Mouse (Mus musculus) heart, embryonic 16.5 days (tissue): ENCODE measurements at regions not wholly inside any gene's neighbourhood (a gene's known extent, or its start where the extent isn't known, plus 50 kb on each side); places are given as distances from the start of the nearest gene placed in this dataset.

Experiments
- ATAC-seq: fragments of 200-750 bp; cut with Nextera tagmentation; replicated peaks from 2 replicates; pipeline ENCODE4 v1.8.0; 2017; ENCODE audit warnings: moderate number of reproducible peaks; ENCODE audit not compliant: insufficient read depth, low FRiP score; ENCODE audit errors: extremely low read depth
- H3K27ac ChIP-seq: fragments of 300-500 bp; sonication (generic); 2 replicates; pipeline ENCODE4 v1.5.1; 2014; ENCODE audit warnings: mild to moderate bottlenecking, low read length, control low read depth, moderate library complexity
- H3K27me3 ChIP-seq: fragments of 300-500 bp; sonication (generic); 2 replicates; pipeline ENCODE4 v1.6.1; 2014; ENCODE audit warnings: low read length, mixed read lengths; ENCODE audit not compliant: control insufficient read depth, insufficient read depth
- H3K36me3 ChIP-seq: fragments of 300-500 bp; sonication (generic); 2 replicates; pipeline ENCODE4 v1.6.1; 2014; ENCODE audit not compliant: control insufficient read depth, insufficient read depth
- H3K4me1 ChIP-seq: fragments of 300-500 bp; sonication (generic); 2 replicates; pipeline ENCODE4 v1.6.1; 2014; ENCODE audit warnings: low read length, mixed read lengths; ENCODE audit not compliant: control insufficient read depth, insufficient read depth
- H3K4me2 ChIP-seq: fragments of 300-500 bp; sonication (generic); 2 replicates; pipeline ENCODE4 v1.6.1; 2014; ENCODE audit warnings: low read depth, mild to moderate bottlenecking, control low read depth, low read length
- H3K4me3 ChIP-seq: fragments of 300-500 bp; sonication (generic); 2 replicates; pipeline ENCODE4 v1.5.1; 2014; ENCODE audit warnings: mild to moderate bottlenecking, control low read depth, low read length
- H3K9ac ChIP-seq: fragments of 300-500 bp; sonication (generic); 2 replicates; pipeline ENCODE4 v1.6.1; 2014; ENCODE audit warnings: low read length, control low read depth
- H3K9me3 ChIP-seq: fragments of 300-500 bp; sonication (generic); replicated peaks from 2 replicates; pipeline ENCODE4 v1.6.1; 2016; ENCODE audit warnings: low read length; ENCODE audit not compliant: control insufficient read depth
- WGBS: fragments of 180-500 bp; shearing (Covaris S2); extraction: QIAGEN DNeasy Blood & Tissue Kit; methylation state at CpG from one replicate; pipeline ENCODE4 v1.1.7; 2014; 5-methylcytosine and 5-hydroxymethylcytosine counted together

DNA sequence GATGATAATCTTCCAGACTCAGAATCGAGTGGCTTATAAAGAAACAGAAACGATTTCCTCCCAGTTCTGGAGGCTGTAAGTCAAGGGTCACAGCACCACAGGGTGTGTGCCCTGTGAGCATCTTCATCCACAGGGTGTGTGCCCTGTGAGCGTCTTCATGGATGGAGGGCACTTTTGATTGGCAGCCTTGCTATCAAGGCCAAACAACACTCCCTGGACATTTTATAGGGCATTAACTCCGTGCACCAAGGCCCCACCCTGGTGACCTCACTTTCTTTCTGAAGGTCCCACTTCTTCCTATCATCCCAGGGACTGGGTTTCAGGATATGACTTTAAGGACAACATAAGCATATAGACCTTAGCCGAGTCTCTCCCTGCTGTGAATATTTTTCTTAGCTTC lies 885.3 kb upstream of the Car8 start:
- H3K4me2 ChIP-seq: no peak overlapping the region
- H3K27ac ChIP-seq: no peak overlapping the region
- no peaks in the 10 kb centered on the region for H3K9me3 ChIP-seq
- no peak for ATAC-seq
- H3K4me3 ChIP-seq: no peak overlapping the region
- no peaks in the 10 kb centered on the region for H3K27me3 ChIP-seq
- H3K9ac ChIP-seq: no peak overlapping the region
- 56% methylated on average over 5 of the region's 5 CpGs for WGBS
- H3K4me1 ChIP-seq: 0 out of 2 replicates have a peak, but pooled peaks cover 2% of the 10 kb centered on the region
- H3K36me3 ChIP-seq: no peaks in the 10 kb centered on the region

DNA sequence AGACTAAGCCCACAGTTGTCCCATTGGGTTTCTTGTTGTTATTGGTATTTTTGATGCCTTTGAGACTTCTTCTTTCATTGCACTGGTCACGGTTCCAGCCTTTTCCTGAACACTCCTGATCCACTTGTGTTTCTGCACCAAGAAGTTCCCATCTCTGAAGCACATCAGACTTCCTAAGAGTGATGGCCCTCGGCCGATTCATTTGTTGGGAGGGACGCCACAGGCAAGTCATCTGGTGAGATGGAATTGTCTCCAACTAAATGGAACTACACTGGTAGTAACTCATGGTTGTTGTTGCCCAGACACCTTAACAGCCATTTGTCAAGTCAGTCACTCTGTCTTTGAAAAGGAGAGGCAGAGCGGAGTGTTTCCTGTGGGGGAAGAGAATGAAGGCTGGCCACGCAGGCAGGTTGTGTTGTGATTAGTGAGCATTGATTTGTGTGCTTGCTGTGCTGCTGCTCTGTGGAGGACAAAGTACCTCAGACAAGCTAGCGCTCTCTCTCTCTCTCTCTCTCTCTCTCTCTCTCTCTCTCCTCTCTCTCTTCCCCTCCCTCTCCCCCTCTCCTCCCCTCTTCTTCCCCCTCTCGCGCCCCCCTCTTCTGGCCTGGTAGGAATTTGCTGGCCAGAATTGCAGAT lies 884.7 kb upstream of the Car8 start:
- no peaks in the 10 kb centered on the region for H3K36me3 ChIP-seq
- H3K4me3 ChIP-seq: no peak overlapping the region
- WGBS: 63% methylated on average over 9 of the region's 9 CpGs
- H3K27me3 ChIP-seq: no peaks in the 10 kb centered on the region
- no peaks in the 10 kb centered on the region for H3K9me3 ChIP-seq
- H3K4me1 ChIP-seq: 0 out of 2 replicates have a peak, but pooled peaks cover 2% of the 10 kb centered on the region
- no peak overlapping the region for H3K27ac ChIP-seq
- no peak for ATAC-seq
- no peak overlapping the region for H3K4me2 ChIP-seq
- no peak overlapping the region for H3K9ac ChIP-seq

DNA sequence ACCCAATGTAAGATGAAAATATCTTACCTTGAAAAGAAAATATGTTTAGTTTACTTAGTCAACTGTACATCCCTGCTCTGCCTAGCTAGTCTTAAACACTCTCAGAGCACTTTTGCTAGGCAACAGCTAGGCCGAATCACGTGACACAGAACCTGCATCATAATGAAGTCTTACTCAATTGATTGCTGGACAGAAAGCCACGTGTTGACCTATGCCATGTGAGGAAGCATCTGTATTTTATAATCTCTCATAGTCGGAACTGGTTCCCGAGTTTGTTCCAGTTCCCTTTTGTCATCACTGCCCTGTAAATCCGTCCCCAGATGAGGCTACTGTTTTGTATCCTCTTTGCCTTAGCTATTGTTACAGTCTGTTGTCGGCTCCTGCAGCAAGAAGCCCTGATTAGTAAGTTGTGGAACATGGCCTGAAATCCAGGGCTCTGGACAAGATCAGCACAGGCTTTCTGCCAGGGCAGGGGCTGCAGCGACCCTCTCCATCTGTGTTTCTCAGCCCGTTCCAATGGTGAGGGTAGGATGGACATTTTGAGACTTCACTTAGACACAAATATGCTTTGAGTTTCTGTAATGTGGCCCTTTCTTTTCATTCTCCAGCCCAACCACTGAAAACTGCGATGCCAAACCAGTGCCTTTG lies 883.9 kb upstream of the Car8 start:
- no peaks in the 10 kb centered on the region for H3K9me3 ChIP-seq
- 57% methylated on average over 10 of the region's 10 CpGs for WGBS
- no peak overlapping the region for H3K4me3 ChIP-seq
- H3K9ac ChIP-seq: no peak overlapping the region
- H3K27me3 ChIP-seq: no peaks in the 10 kb centered on the region
- no peaks in the 10 kb centered on the region for H3K36me3 ChIP-seq
- H3K27ac ChIP-seq: no peak overlapping the region
- H3K4me2 ChIP-seq: no peak overlapping the region
- no peak for ATAC-seq
- H3K4me1 ChIP-seq: 0 out of 2 replicates have a peak, but pooled peaks cover 2% of the 10 kb centered on the region

DNA sequence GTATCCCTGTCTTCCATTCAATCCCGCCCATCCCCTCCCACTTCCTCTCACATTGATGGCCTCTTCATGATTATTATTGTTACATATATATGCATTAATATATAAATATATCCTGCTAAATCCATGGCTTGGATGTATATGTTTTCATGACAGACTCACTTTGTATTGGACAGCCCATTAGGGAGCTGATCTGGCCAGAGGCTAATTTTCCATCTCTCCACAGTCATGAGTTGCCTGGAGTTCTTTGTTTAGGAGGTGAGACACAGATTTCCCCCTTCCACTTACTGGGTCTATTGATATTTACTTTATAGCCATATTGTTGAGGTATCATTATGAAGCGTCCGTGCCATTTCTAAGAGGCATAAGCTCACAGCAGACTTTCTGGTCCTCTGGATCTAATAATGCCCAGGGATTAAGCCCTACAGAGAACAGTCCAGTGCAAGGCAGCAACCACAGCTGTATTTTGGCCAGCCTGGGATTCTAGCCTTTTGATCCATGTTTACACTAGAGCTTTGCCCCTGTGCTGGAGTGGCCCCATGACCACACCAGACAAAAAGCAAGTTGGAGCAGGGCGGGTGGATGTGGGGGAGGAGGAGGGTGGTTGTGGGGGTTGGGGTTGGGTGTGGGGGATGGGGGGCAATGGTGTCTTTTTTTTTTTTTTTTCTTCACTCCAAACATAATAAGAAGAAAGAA lies 878.3 kb upstream of the Car8 start:
- WGBS: 77% methylated on average over 4 of the region's 4 CpGs
- H3K27ac ChIP-seq: no peak overlapping the region
- no peak for ATAC-seq
- H3K4me3 ChIP-seq: no peak overlapping the region
- no peak overlapping the region for H3K9ac ChIP-seq
- H3K36me3 ChIP-seq: no peaks in the 10 kb centered on the region
- no peaks in the 10 kb centered on the region for H3K9me3 ChIP-seq
- H3K27me3 ChIP-seq: no peaks in the 10 kb centered on the region
- H3K4me1 ChIP-seq: peaks cover 4% of the 10 kb centered on the region
- no peak overlapping the region for H3K4me2 ChIP-seq

DNA sequence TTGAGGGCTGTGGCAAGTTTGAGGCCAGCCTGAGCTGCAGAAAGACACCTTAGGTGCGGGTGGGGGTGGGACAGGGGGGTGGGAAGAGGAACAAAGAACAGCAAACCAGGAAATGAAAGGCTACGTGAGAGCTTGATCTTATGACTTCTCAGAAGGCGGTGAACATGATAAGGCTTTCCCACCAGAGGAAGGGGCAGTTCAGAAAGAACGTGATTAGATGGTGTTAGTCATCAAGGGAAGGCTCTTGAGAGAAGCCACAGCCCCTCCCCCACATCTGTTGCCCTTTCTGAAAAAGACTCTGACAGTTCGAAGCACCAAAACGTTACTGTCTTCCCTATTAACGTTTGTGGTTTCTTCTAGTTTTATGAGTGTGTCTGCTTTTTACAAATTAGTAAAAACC lies 877.0 kb upstream of the Car8 start:
- Histone ChIP-seq H3K27me3 (no peaks in the 10 kb centered on the region), H3K9ac (no peak overlapping the region), H3K36me3 (no peaks in the 10 kb centered on the region), H3K4me1 (peaks cover 4% of the 10 kb centered on the region), H3K27ac (no peak overlapping the region), H3K4me2 (no peak overlapping the region), H3K9me3 (no peaks in the 10 kb centered on the region), H3K4me3 (no peak overlapping the region)
- 8% methylated on average over 7 of the region's 7 CpGs for WGBS
- no peak; the same call in 1 of the 2 replicates for ATAC-seq

DNA sequence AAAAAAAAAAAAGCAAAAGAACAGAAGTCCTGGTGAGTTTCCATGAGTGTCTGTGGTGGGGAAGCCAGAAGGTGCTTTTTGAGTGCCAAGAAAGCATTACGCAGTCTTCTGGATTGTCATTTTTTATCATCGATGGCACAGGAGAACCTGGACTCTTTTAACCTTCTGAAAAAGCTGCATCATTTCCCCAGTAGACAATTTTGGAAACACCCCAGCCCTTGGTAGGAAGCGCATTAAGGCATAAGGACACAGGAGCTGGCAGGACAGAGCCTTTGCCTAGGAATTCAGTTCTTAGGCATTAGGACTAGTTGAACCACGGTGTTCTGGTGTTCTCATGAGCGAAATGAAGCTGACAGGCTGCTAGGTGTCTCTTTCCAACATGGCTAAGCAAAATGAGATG lies 875.1 kb upstream of the Car8 start:
- no peaks in the 10 kb centered on the region for H3K36me3 ChIP-seq
- ATAC-seq: no peak
- H3K9me3 ChIP-seq: no peaks in the 10 kb centered on the region
- H3K4me3 ChIP-seq: no peak overlapping the region
- H3K27me3 ChIP-seq: no peaks in the 10 kb centered on the region
- no peak overlapping the region for H3K9ac ChIP-seq
- H3K4me2 ChIP-seq: no peak overlapping the region
- no peak overlapping the region for H3K27ac ChIP-seq
- 85% methylated on average over 5 of the region's 5 CpGs for WGBS
- peaks cover 4% of the 10 kb centered on the region for H3K4me1 ChIP-seq

DNA sequence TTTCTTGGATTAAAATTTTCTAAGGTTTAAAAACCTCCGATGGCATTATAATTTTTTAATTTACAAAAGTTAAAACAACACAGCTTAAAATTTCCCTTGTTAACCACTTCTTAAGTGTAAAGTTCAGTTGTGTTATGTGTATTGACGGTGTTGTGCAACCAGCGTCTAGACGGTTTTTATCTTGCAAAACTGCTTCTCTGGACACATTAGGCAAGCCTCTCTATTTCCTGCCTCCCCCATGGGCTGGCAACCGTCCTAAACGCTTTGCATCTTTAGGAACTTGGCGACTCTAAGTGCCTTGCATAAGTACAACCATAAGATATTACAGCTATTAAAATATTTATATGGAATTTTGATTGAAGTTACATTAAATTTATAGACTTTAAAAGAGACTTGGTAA lies 871.5 kb upstream of the Car8 start:
- no peak overlapping the region for H3K4me3 ChIP-seq
- H3K36me3 ChIP-seq: no peaks in the 10 kb centered on the region
- 47% methylated on average over 7 of the region's 7 CpGs for WGBS
- H3K27ac ChIP-seq: no peak overlapping the region
- no peak overlapping the region for H3K4me2 ChIP-seq
- no peaks in the 10 kb centered on the region for H3K9me3 ChIP-seq
- no peak overlapping the region for H3K9ac ChIP-seq
- ATAC-seq: no peak
- H3K27me3 ChIP-seq: no peaks in the 10 kb centered on the region
- H3K4me1 ChIP-seq: no peaks in the 10 kb centered on the region

DNA sequence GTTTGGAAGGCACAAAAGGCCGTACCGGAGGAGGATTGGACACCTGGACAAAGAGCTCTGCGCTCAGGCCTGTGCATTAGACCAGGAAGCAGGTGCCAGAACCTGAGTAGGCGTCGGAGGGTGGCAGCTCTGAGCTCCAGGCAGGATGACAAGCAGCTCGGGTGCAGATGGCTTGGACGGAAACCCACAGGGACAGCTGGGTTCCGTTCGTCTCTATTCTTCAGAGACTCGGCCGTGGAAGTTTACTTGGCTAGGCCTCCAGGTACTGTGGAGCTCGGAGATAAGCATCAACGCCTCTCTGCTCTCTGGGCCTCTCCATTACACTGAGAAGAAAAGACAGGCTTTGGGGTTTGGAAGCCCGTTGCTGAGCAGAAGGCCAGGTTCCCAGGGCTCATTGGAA lies 868.5 kb upstream of the Car8 start:
- Histone ChIP-seq H3K9me3 (peaks cover 4% of the 10 kb centered on the region), H3K9ac (no peak overlapping the region), H3K27ac (peak overlapping the region; percentile 5; the same call in 1 of the 2 replicates), H3K4me2 (no peak overlapping the region), H3K36me3 (no peaks in the 10 kb centered on the region), H3K4me3 (no peak overlapping the region), H3K27me3 (no peaks in the 10 kb centered on the region), H3K4me1 (no peaks in the 10 kb centered on the region)
- ATAC-seq: peak; percentile 69
- WGBS: 61% methylated on average over 14 of the region's 14 CpGs

DNA sequence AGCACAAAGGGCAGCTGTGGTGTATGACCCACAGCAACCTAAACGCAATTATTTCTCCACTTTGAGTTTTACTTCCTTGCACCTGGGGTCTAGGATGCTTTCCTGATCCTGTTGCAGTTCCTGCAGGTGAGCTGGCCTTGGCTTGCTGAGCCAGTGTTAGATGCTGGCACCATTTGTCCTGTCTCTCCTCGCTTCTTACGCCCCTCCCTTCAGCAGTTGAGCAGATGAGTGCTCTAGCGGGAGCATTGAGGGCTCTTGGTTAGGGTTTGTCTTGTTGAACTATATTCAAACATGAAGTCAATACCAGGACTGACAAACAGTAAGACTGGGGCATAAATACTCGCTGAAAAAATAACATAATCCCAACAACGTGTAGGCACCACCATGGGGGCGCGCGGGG lies 867.9 kb upstream of the Car8 start:
- no peaks in the 10 kb centered on the region for H3K4me1 ChIP-seq
- H3K36me3 ChIP-seq: no peaks in the 10 kb centered on the region
- H3K27ac ChIP-seq: peak overlapping the region; percentile 5; the same call in 1 of the 2 replicates
- ATAC-seq: no peak
- WGBS: 79% methylated on average over 9 of the region's 9 CpGs
- H3K27me3 ChIP-seq: no peaks in the 10 kb centered on the region
- H3K9ac ChIP-seq: no peak overlapping the region
- no peak overlapping the region for H3K4me3 ChIP-seq
- H3K4me2 ChIP-seq: no peak overlapping the region
- peaks cover 4% of the 10 kb centered on the region for H3K9me3 ChIP-seq
